Mouse (Mus musculus) stomach, embryonic 16.5 days (tissue): ENCODE data around the gene Psap. TPM values are rescaled to one million over a fixed set of nuclear protein-coding genes. Genes with fewer than 3 reads are reported as not detected.
A peak's percentile ranks its signal among the peaks of the same experiment; 100 is the strongest.
"Not testable (repeated sequence)": the region's sequence is repeated elsewhere in the genome, so short reads cannot be mapped to it uniquely, and the experiment has no call there.

ENCODE experiments used
- ATAC-seq: fragments of 200-750 bp; cut with Nextera tagmentation; 2 replicates; pipeline ENCODE4 v1.8.0; 2017; ENCODE audit warnings: moderate number of reproducible peaks, moderate TSS enrichment; ENCODE audit not compliant: insufficient read depth, low FRiP score
- H3K27ac ChIP-seq: fragments of 300-500 bp; sonication (generic); 2 replicates; pipeline ENCODE4 v1.5.1; 2014; ENCODE audit warnings: low read length
- H3K27me3 ChIP-seq: fragments of 300-500 bp; sonication (generic); 2 replicates; pipeline ENCODE4 v1.6.1; 2014; ENCODE audit warnings: low read length, control low read depth, mixed read lengths; ENCODE audit not compliant: control insufficient read depth, insufficient read depth
- H3K36me3 ChIP-seq: fragments of 300-500 bp; sonication (generic); 2 replicates; pipeline ENCODE4 v1.6.1; 2014; ENCODE audit warnings: low read length; ENCODE audit not compliant: control insufficient read depth, insufficient read depth
- H3K4me1 ChIP-seq: fragments of 300-500 bp; sonication (generic); 2 replicates; pipeline ENCODE4 v1.6.1; 2014; ENCODE audit warnings: low read length, control low read depth, mixed read lengths; ENCODE audit not compliant: control insufficient read depth, insufficient read depth
- H3K4me2 ChIP-seq: fragments of 300-500 bp; sonication (generic); 2 replicates; pipeline ENCODE4 v1.6.1; 2014; ENCODE audit warnings: low read depth, low read length, mixed read lengths
- H3K4me3 ChIP-seq: fragments of 300-500 bp; sonication (generic); replicated peaks from 2 replicates; pipeline ENCODE4 v1.5.1; 2014; ENCODE audit warnings: mild to moderate bottlenecking, low read length
- H3K9ac ChIP-seq: fragments of 300-500 bp; sonication (generic); 2 replicates; pipeline ENCODE4 v1.6.1; 2014; ENCODE audit warnings: low read length
- H3K9me3 ChIP-seq: fragments of 300-500 bp; sonication (generic); replicated peaks from 2 replicates; pipeline ENCODE4 v1.6.1; 2016; ENCODE audit warnings: low read length, control low read depth; ENCODE audit not compliant: control insufficient read depth
- WGBS: fragments of 180-500 bp; shearing (Covaris S2); extraction: QIAGEN DNeasy Blood & Tissue Kit; methylation state at CpG from one replicate; pipeline ENCODE4 v1.1.7; 2014; 5-methylcytosine and 5-hydroxymethylcytosine counted together
- polyA plus RNA-seq: library from polyadenylated mRNA; unstranded; fragments of >200 nt; fragmentation: Nextera tagmentation; extraction: Ambion mirVana; gene quantifications from 2 replicates; pipeline ENCODE4 v1.2.1, GENCODE M21; 2015

The Psap gene
- polyA plus RNA-seq: 194 and 198 TPM in 2 replicates

DNA sequence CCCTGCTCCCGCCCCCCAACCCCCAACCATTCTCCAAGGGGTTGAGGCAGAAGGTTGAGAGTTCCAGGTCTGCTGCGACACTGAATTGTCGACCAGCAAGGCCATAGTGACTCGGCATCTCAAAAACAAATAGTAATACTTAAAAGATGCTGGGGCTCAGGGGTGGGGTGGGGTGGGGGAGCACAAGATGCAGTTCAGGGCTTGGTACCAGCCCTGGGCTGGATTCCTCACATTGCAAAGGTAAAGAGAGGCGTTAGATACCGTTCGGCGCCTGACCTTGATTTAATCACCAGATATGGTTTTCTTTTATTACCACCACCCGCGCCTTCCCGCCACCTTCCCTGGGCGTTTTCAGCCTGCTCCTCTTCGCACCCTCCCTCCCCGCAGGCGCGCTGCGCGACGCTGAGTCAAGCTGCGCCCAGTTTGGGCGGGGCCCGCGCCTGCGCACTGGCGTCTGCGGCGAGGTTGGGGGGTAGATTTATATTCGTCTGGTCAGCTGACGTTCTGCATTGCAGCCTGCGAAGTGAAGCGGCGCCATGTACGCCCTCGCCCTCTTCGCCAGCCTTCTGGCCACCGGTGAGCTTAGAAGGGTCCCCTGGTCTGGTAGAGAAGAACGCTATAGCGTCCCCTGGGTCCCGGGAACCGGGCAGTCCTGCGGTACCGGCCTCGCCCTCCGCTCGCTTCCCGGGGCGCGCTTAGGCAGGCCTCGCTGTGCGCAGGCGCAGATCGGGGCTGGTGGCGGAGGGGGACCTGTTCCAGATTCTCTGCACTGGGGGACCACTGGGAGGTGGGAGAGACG, at the start of gene Psap:
Gene Psap (plus strand): TSS at position 421 of the 799 bp plus-strand sequence.
- 3% methylated on average over 54 of the region's 54 CpGs for WGBS
- no peaks in the 10 kb centered on the region for H3K9me3 ChIP-seq
- H3K4me3 ChIP-seq: peak within 1 kb of the TSS; percentile 96
- H3K27me3 ChIP-seq: no peaks in the 10 kb centered on the region
- peak; percentile 91 for ATAC-seq
- H3K9ac ChIP-seq: peak within 1 kb of the TSS; percentile 95
- H3K4me2 ChIP-seq: peak within 1 kb of the TSS; percentile 92
- H3K4me1 ChIP-seq: peaks cover 42% of the 10 kb centered on the region
- no peaks in the 10 kb centered on the region for H3K36me3 ChIP-seq
- peak within 1 kb of the TSS; percentile 93 for H3K27ac ChIP-seq

DNA sequence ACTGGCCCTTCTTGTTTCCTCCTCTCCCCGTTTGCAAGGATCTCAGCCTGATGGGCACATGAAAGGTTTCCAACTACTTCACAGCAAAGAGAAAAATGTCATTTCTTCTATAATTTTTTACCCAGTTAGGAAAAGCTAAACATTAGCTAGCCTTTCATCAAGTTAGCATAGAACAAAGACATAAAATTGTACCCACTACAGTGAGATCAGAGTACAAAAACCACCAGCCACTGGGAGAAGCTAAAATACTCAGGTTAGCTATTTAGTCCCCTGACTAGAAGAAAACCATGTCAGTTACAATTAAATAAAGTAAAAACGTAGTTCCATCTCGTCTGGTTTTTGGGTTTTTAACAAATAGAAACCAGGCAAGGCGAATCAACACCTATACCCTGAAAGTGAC, 49.8 kb upstream of the Psap start:
- Histone ChIP-seq H3K9ac (no peak overlapping the region), H3K27me3 (no peaks in the 10 kb centered on the region), H3K4me1 (peaks cover 4% of the 10 kb centered on the region; the same call in 1 of the 2 replicates), H3K4me2 (no peak overlapping the region), H3K4me3 (no peak overlapping the region), H3K9me3 (no peaks in the 10 kb centered on the region), H3K36me3 (no peaks in the 10 kb centered on the region), H3K27ac (no peak overlapping the region)
- no peak for ATAC-seq
- 71% methylated on average over 4 of the region's 4 CpGs for WGBS

DNA sequence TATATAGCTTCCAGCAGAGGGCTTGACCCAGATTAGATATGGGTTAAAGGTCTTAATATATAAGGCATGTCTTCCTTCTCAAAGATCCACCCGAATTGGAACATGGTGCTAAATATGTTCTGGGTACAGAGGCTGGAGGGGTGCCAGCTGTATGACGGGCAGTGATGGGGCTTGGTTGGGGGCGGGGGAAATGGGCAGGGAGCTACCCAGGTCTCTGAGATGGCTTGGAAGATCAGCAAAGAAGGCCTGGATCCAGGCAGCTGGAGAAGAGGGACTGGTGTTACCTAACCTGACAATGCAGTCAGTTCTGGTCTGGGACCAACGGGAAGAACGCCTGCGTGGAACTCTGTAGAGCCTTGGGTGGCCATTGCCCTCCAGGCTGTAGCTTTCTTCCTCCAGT, 48.3 kb upstream of the Psap start:
- WGBS: 81% methylated on average over 6 of the region's 6 CpGs
- H3K4me2 ChIP-seq: no peak overlapping the region
- no peaks in the 10 kb centered on the region for H3K36me3 ChIP-seq
- no peaks in the 10 kb centered on the region for H3K27me3 ChIP-seq
- peaks cover 4% of the 10 kb centered on the region; the same call in 1 of the 2 replicates for H3K4me1 ChIP-seq
- H3K4me3 ChIP-seq: no peak overlapping the region
- ATAC-seq: no peak
- no peak overlapping the region for H3K27ac ChIP-seq
- H3K9ac ChIP-seq: no peak overlapping the region
- no peaks in the 10 kb centered on the region for H3K9me3 ChIP-seq

DNA sequence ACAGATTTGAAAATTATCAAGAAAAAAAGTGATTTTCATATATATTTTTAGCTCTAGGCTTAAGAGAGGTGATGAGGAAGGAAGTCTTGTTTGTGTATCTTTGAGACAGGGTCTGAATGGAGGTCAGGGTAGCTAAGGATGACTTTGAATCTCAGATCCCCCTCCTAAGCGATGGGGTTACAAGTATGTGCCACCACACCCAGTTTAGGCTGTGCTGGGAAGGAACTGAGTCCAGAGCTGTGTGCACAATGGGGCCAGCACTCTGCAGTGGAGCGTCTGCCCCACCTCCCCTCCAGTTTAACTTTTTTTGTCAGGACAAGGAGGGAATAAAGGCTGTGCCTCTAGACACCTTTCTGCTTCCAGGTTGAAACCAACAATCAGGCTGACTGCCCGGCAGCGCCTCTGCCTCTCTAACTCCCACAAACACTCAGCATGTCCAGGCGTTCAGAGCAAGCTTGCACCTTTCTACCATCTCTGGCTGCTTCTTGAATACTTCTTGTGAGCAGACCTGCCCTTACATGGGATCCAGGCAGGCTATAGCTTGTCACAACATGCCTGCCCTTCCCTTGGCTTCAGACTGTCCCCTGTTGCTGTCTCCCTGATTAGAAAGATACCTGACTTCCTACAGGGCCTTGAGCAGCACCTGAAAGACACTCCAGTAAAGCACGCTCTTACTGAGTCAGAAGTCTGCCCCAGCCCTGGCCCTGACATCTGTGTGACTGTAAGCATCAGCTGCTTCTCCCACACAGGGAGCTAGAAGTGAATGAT, 46.9 kb upstream of the Psap start:
- Histone ChIP-seq H3K36me3 (no peaks in the 10 kb centered on the region), H3K27ac (peak overlapping the region; percentile 48), H3K4me3 (no peak overlapping the region), H3K4me2 (no peak overlapping the region), H3K27me3 (no peaks in the 10 kb centered on the region), H3K9me3 (no peaks in the 10 kb centered on the region), H3K4me1 (peaks cover 4% of the 10 kb centered on the region; the same call in 1 of the 2 replicates), H3K9ac (no peak overlapping the region)
- peak; percentile 38; the same call in 1 of the 2 replicates for ATAC-seq
- 59% methylated on average over 6 of the region's 6 CpGs for WGBS

DNA sequence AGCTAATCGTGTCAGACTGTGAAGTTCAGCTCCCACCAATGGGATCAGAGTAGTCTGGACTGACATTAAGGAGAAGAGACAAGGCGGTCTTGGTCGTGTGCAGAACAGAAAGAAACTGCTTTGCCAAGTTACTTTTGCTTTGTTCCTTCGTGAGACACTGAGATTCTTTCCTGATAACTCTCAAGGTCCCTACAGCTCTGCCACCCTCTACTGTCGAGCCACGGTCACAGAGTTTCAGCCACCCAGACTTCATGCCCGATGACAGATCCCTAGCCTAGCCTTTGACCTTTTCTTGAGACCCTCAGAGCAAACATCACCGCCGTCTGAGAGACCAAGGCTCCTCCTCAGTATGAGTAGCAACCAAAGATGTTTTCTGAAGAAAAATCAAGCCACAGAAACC, 43.4 kb upstream of the Psap start:
- Histone ChIP-seq H3K36me3 (no peaks in the 10 kb centered on the region), H3K4me1 (peaks cover 4% of the 10 kb centered on the region; the same call in 1 of the 2 replicates), H3K27me3 (no peaks in the 10 kb centered on the region), H3K27ac (no peak overlapping the region), H3K9ac (no peak overlapping the region), H3K4me3 (no peak overlapping the region), H3K4me2 (no peak overlapping the region), H3K9me3 (no peaks in the 10 kb centered on the region)
- 69% methylated on average over 9 of the region's 9 CpGs for WGBS
- ATAC-seq: no peak

DNA sequence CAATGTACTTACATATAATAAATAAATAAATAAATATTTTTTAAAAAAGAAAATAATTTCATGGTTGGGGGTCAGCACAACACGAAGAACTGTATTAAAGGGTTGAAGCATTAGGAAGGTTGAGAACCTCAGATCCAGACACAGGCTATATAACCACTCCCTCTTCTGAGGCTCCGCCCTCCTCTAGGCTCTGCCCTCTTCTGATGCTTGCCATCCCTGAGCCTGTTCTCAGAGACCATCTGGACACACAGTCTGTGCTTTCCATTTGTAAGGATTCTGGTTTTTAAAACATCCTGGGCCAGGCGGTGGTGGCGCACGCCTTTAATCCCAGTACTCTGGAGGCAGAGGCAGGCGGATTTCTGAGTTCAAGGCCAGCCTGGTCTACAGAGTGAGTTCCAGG, 41.6 kb upstream of the Psap start:
- H3K36me3 ChIP-seq, H3K9me3 ChIP-seq, ATAC-seq, H3K4me1 ChIP-seq, H3K4me2 ChIP-seq, H3K27me3 ChIP-seq, H3K9ac ChIP-seq, H3K4me3 ChIP-seq, H3K27ac ChIP-seq: not testable (repeated sequence)
- 93% methylated on average over 6 of the region's 6 CpGs for WGBS

DNA sequence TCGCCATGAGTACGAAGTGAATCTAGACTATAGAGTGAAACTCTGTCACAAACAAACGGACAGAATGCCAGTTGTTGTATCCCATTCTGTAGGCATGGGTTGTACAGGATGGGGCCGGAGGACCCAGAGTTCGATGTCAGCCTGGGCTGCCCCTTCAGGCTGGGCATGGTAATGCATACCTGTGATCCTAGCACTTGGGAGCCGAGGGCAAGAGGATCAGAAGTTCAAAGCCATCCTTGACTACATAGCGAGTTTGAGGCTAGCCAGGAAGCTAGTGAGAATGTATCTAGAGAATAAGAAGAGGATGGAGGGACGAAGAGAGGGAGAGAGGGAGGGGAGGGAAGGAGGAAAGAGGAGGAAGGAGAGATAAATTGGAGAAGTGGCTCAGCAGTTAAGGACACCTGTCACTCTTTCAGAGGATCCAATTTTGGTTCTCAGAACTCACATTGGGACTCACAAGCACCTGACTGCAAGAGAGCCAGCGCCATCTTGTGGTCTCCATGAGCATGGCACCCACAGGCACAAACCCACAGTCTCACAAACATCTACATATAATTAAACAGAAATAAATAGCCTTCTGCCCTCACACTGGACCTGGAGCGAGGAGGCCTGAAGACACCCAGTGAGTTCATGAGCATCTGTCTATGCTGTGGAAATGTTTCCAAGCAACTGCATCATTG, 39.8 kb upstream of the Psap start:
- no peak overlapping the region for H3K4me3 ChIP-seq
- H3K27ac ChIP-seq: no peak overlapping the region
- H3K36me3 ChIP-seq: no peaks in the 10 kb centered on the region
- no peaks in the 10 kb centered on the region for H3K27me3 ChIP-seq
- WGBS: 63% methylated on average over 10 of the region's 10 CpGs
- H3K9me3 ChIP-seq: no peaks in the 10 kb centered on the region
- H3K4me2 ChIP-seq: no peak overlapping the region
- no peak overlapping the region for H3K9ac ChIP-seq
- H3K4me1 ChIP-seq: no peaks in the 10 kb centered on the region
- ATAC-seq: no peak

DNA sequence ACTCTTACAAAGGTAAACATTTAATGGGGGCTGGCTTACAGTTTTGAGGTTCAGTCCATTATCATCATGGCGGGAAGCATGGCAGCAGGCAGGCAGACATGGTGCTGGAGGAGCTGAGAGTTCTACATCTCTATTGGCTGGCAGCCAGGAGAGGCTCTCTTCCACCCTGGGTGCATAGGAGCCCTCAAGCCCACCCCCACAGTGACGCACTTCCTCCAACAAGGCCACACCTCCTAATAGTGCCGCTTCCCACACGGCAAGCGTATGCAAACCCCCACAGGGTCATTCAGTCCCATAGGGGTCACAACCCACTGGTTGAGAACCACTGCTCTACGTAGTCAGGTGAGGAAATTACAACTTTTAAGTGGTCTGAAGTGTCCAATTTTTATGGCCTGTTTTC, 37.0 kb upstream of the Psap start:
- H3K27me3 ChIP-seq: no peaks in the 10 kb centered on the region
- WGBS: 87% methylated on average over 6 of the region's 6 CpGs
- H3K4me1 ChIP-seq: no peaks in the 10 kb centered on the region

DNA sequence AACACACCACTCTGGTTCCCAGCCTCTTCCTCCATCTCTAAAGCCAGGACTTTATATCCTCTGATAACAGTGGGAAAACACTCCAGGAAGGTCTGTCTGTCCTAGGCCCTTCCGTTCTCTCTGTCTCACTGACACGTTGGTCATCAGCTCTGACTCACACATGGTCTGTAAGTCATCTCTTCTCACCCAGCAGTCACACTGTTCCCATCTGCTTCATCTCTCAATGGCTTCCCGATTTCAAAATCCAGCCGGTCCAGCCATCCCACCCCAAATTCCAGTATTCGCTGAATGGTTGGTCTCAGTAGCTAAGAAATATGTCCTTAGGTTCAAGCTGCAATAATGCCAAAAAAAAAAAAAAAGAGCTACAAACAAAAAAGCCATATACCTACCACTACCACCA, 33.5 kb upstream of the Psap start:
- no peak overlapping the region for H3K9ac ChIP-seq
- H3K27ac ChIP-seq: no peak overlapping the region
- H3K4me3 ChIP-seq: no peak overlapping the region
- 81% methylated on average over 5 of the region's 5 CpGs for WGBS
- no peak overlapping the region for H3K4me2 ChIP-seq
- no peaks in the 10 kb centered on the region for H3K36me3 ChIP-seq
- peaks cover 8% of the 10 kb centered on the region; the same call in 1 of the 2 replicates for H3K9me3 ChIP-seq
- no peaks in the 10 kb centered on the region for H3K4me1 ChIP-seq
- no peak for ATAC-seq
- no peaks in the 10 kb centered on the region for H3K27me3 ChIP-seq

More for the DNA sequence above, 37.0 kb upstream of the Psap start:
- Histone ChIP-seq H3K9me3 (peaks cover 8% of the 10 kb centered on the region; the same call in 1 of the 2 replicates), H3K4me2 (no peak overlapping the region), H3K9ac (no peak overlapping the region), H3K36me3 (no peaks in the 10 kb centered on the region), H3K27ac (no peak overlapping the region), H3K4me3 (no peak overlapping the region)
- ATAC-seq: no peak
